Mouse (Mus musculus) T-helper 17 cell (primary cell): ENCODE data around the gene Smtn.

Experiments
- in situ Hi-C, 2 experiments: fragments of 300-600 bp; cut with MboI, MseI; formaldehyde crosslinking; loops; 1 replicate in 1 of 2; 2 replicates in 1 of 2; pipeline ENCODE4 v1.15.1; 2025; ENCODE audit warnings: high pct_unique_total_duplicates in 2 of 2

The Smtn gene

GRCm38 (mm10) chr11:3510321-3510720 lies 30.1 kb downstream of the Smtn start:
- in situ Hi-C loops = loop anchor here in 1 of 2 experiments (5.0 kb wide), 1 partner anchor 38 kb away; no protein-coding TSS in a partner anchor

GRCm38 (mm10) chr11:3509181-3510085 lies 31.0 kb downstream of the Smtn start:
- in situ Hi-C loops = loop anchor here in 1 of 2 experiments (5.0 kb wide), 1 partner anchor 37 kb away; no protein-coding TSS in a partner anchor

GRCm38 (mm10) chr11:3508226-3508625 lies 32.2 kb downstream of the Smtn start:
- in situ Hi-C loops = no loop called here

- in situ Hi-C loops = no loop called here
Observed at GRCm38 (mm10) chr11:3503755-3504693, 36.4 kb downstream of the Smtn start.

GRCm38 (mm10) chr11:3502459-3503072 lies 37.8 kb downstream of the Smtn start:
- in situ Hi-C loops = no loop called here

- in situ Hi-C loops = no loop called here
Observed at GRCm38 (mm10) chr11:3502057-3502456, 38.4 kb downstream of the Smtn start.

GRCm38 (mm10) chr11:3497296-3497695 lies 43.1 kb downstream of the Smtn start:
- in situ Hi-C loops = no loop called here

GRCm38 (mm10) chr11:3496756-3497155 lies 43.7 kb downstream of the Smtn start:
- in situ Hi-C loops = no loop called here

- in situ Hi-C loops = no loop called here
Observed at GRCm38 (mm10) chr11:3495496-3495895, 44.9 kb downstream of the Smtn start.

GRCm38 (mm10) chr11:3494857-3495256 lies 45.6 kb downstream of the Smtn start:
- in situ Hi-C loops = no loop called here

- in situ Hi-C loops = no loop called here
Observed at GRCm38 (mm10) chr11:3492748-3493147, 47.7 kb downstream of the Smtn start.

GRCm38 (mm10) chr11:3489036-3489435 lies 51.4 kb downstream of the Smtn start:
- in situ Hi-C loops = no loop called here

GRCm38 (mm10) chr11:3487952-3488570 lies 52.4 kb downstream of the Smtn start, which contains the start of gene Pla2g3:
Gene Pla2g3 (plus strand): TSS chr11:3488284.
- in situ Hi-C loops = no loop called here

- in situ Hi-C loops = no loop called here
Observed at GRCm38 (mm10) chr11:3486349-3486748, 54.1 kb downstream of the Smtn start.

GRCm38 (mm10) chr11:3483980-3484642 lies 56.3 kb downstream of the Smtn start:
- in situ Hi-C loops = no loop called here

GRCm38 (mm10) chr11:3475489-3475888 lies 64.9 kb downstream of the Smtn start:
- in situ Hi-C loops = no loop called here

- in situ Hi-C loops = loop anchor here (5.0 kb wide), 2 partner anchors 38 to 43 kb away; partner anchors contain the start of gene Selenom (in 1 of the 2)
Observed at GRCm38 (mm10) chr11:3474480-3475115, 65.8 kb downstream of the Smtn start.

GRCm38 (mm10) chr11:3472484-3472883 lies 67.9 kb downstream of the Smtn start:
- in situ Hi-C loops = loop anchor here (5.0 kb wide), 2 partner anchors 40 to 45 kb away; partner anchors contain the start of gene Selenom (in 1 of the 2)

GRCm38 (mm10) chr11:3471448-3471850 lies 69.0 kb downstream of the Smtn start:
- in situ Hi-C loops = loop anchor here (5.0 kb wide), 2 partner anchors 41 to 46 kb away; partner anchors contain the start of gene Selenom (in 1 of the 2)
